Mouse (Mus musculus): ENCODE measurements at regions not wholly inside any gene's neighbourhood (a gene's known extent, or its start where the extent isn't known, plus 50 kb on each side); places are given as distances from the start of the nearest gene placed in this dataset.

- no peaks in the 10 kb centered on the region for H3K79me3 ChIP-seq (ENCODE audit: low read depth)
- TF ChIP-seq CEBPB (IDR thresholded peaks at IDR 0.05; ENCODE audit: low read depth) = no peak
- no peak for TF ChIP-seq MYOD1 (IDR thresholded peaks at IDR 0.05; ENCODE audit: control insufficient read depth, insufficient read length, low read depth)
- TF ChIP-seq FOSL1 (IDR thresholded peaks at IDR 0.05; ENCODE audit: insufficient read depth, low read length, poor library complexity, severe bottlenecking) = no peak
- no peak for TF ChIP-seq CTCF (IDR thresholded peaks at IDR 0.05; ENCODE audit: control insufficient read depth, insufficient read depth, insufficient read length)
- TF ChIP-seq USF1 (IDR thresholded peaks at IDR 0.05; ENCODE audit: low read depth) = no peak
- no peak for TF ChIP-seq MAX (IDR thresholded peaks at IDR 0.05)
- no peak for TF ChIP-seq MYOG (IDR thresholded peaks at IDR 0.05; ENCODE audit: control insufficient read depth, extremely low read depth, insufficient read length)
- no peaks in the 10 kb centered on the region for H3K36me3 ChIP-seq (ENCODE audit: control insufficient read depth, insufficient read depth)
- no peaks in the 10 kb centered on the region for H3K27me3 ChIP-seq (ENCODE audit: control insufficient read depth, insufficient read depth, insufficient read length)
- no peak overlapping the region for H3ac ChIP-seq (ENCODE audit: control insufficient read depth, insufficient read length, low read depth)
- no peak overlapping the region for H3K4me3 ChIP-seq (ENCODE audit: insufficient read depth, poor library complexity, severe bottlenecking)
- H3K79me2 ChIP-seq (ENCODE audit: control insufficient read depth, insufficient read depth) = no peaks in the 10 kb centered on the region
Measured at GRCm38 (mm10) chr8:79587258-79587657, 52.2 kb upstream of the Otud4 start.

GRCm38 (mm10) chr8:79584966-79585365 is 54.5 kb upstream of the Otud4 start:
- Histone ChIP-seq H3ac (ENCODE audit: control insufficient read depth, insufficient read length, low read depth) (no peak overlapping the region), H3K27me3 (ENCODE audit: control insufficient read depth, insufficient read depth, insufficient read length) (no peaks in the 10 kb centered on the region), H3K4me3 (ENCODE audit: insufficient read depth, poor library complexity, severe bottlenecking) (no peak overlapping the region), H3K79me2 (ENCODE audit: control insufficient read depth, insufficient read depth) (no peaks in the 10 kb centered on the region), H3K36me3 (ENCODE audit: control insufficient read depth, insufficient read depth) (no peaks in the 10 kb centered on the region), H3K79me3 (ENCODE audit: low read depth) (no peaks in the 10 kb centered on the region)
- TF ChIP-seq CTCF (IDR thresholded peaks at IDR 0.05; ENCODE audit: control insufficient read depth, insufficient read depth, insufficient read length) (peak; percentile 23), CEBPB (IDR thresholded peaks at IDR 0.05; ENCODE audit: low read depth) (no peak)

GRCm38 (mm10) chr8:79583326-79583725 is 56.1 kb upstream of the Otud4 start:
- TF ChIP-seq CTCF (IDR thresholded peaks at IDR 0.05; ENCODE audit: control insufficient read depth, insufficient read depth, insufficient read length) (no peak), FOSL1 (IDR thresholded peaks at IDR 0.05; ENCODE audit: insufficient read depth, low read length, poor library complexity, severe bottlenecking) (no peak), CEBPB (IDR thresholded peaks at IDR 0.05; ENCODE audit: low read depth) (no peak), MAX (IDR thresholded peaks at IDR 0.05) (no peak), MYOG (IDR thresholded peaks at IDR 0.05; ENCODE audit: control insufficient read depth, extremely low read depth, insufficient read length) (no peak), USF1 (IDR thresholded peaks at IDR 0.05; ENCODE audit: low read depth) (no peak), MYOD1 (IDR thresholded peaks at IDR 0.05; ENCODE audit: control insufficient read depth, insufficient read length, low read depth) (no peak)

GRCm38 (mm10) chr8:79582195-79582594 is 57.2 kb upstream of the Otud4 start:
- no peak overlapping the region for H3ac ChIP-seq (ENCODE audit: control insufficient read depth, insufficient read length, low read depth)
- H3K4me3 ChIP-seq (ENCODE audit: insufficient read depth, poor library complexity, severe bottlenecking) = no peak overlapping the region
- H3K79me2 ChIP-seq (ENCODE audit: control insufficient read depth, insufficient read depth) = no peaks in the 10 kb centered on the region
- H3K79me3 ChIP-seq (ENCODE audit: low read depth) = no peaks in the 10 kb centered on the region
- H3K36me3 ChIP-seq (ENCODE audit: control insufficient read depth, insufficient read depth) = no peaks in the 10 kb centered on the region
- no peaks in the 10 kb centered on the region for H3K27me3 ChIP-seq (ENCODE audit: control insufficient read depth, insufficient read depth, insufficient read length)
- TF ChIP-seq MAX (IDR thresholded peaks at IDR 0.05) = no peak
- no peak for TF ChIP-seq CTCF (IDR thresholded peaks at IDR 0.05; ENCODE audit: control insufficient read depth, insufficient read depth, insufficient read length)
- no peak for TF ChIP-seq USF1 (IDR thresholded peaks at IDR 0.05; ENCODE audit: low read depth)
- no peak for TF ChIP-seq CEBPB (IDR thresholded peaks at IDR 0.05; ENCODE audit: low read depth)
- no peak for TF ChIP-seq FOSL1 (IDR thresholded peaks at IDR 0.05; ENCODE audit: insufficient read depth, low read length, poor library complexity, severe bottlenecking)
- no peak for TF ChIP-seq MYOD1 (IDR thresholded peaks at IDR 0.05; ENCODE audit: control insufficient read depth, insufficient read length, low read depth)
- TF ChIP-seq MYOG (IDR thresholded peaks at IDR 0.05; ENCODE audit: control insufficient read depth, extremely low read depth, insufficient read length) = no peak

More at GRCm38 (mm10) chr8:79583326-79583725, 56.1 kb upstream of the Otud4 start:
- Histone ChIP-seq H3K36me3 (ENCODE audit: control insufficient read depth, insufficient read depth) (no peaks in the 10 kb centered on the region), H3K27me3 (ENCODE audit: control insufficient read depth, insufficient read depth, insufficient read length) (no peaks in the 10 kb centered on the region), H3K79me2 (ENCODE audit: control insufficient read depth, insufficient read depth) (no peaks in the 10 kb centered on the region), H3K79me3 (ENCODE audit: low read depth) (no peaks in the 10 kb centered on the region), H3K4me3 (ENCODE audit: insufficient read depth, poor library complexity, severe bottlenecking) (no peak overlapping the region), H3ac (ENCODE audit: control insufficient read depth, insufficient read length, low read depth) (no peak overlapping the region)

GRCm38 (mm10) chr8:79576086-79576485 is 63.3 kb upstream of the Otud4 start:
- Histone ChIP-seq H3K36me3 (ENCODE audit: control insufficient read depth, insufficient read depth) (no peaks in the 10 kb centered on the region), H3K27me3 (ENCODE audit: control insufficient read depth, insufficient read depth, insufficient read length) (no peaks in the 10 kb centered on the region), H3K4me3 (ENCODE audit: insufficient read depth, poor library complexity, severe bottlenecking) (no peak overlapping the region), H3K79me2 (ENCODE audit: control insufficient read depth, insufficient read depth) (no peaks in the 10 kb centered on the region), H3K79me3 (ENCODE audit: low read depth) (no peaks in the 10 kb centered on the region), H3ac (ENCODE audit: control insufficient read depth, insufficient read length, low read depth) (no peak overlapping the region)
- TF ChIP-seq CEBPB (IDR thresholded peaks at IDR 0.05; ENCODE audit: low read depth) (no peak), MAX (IDR thresholded peaks at IDR 0.05) (no peak), USF1 (IDR thresholded peaks at IDR 0.05; ENCODE audit: low read depth) (no peak), MYOG (IDR thresholded peaks at IDR 0.05; ENCODE audit: control insufficient read depth, extremely low read depth, insufficient read length) (no peak), MYOD1 (IDR thresholded peaks at IDR 0.05; ENCODE audit: control insufficient read depth, insufficient read length, low read depth) (no peak), CTCF (IDR thresholded peaks at IDR 0.05; ENCODE audit: control insufficient read depth, insufficient read depth, insufficient read length) (no peak), FOSL1 (IDR thresholded peaks at IDR 0.05; ENCODE audit: insufficient read depth, low read length, poor library complexity, severe bottlenecking) (no peak)

- Histone ChIP-seq H3K27me3 (ENCODE audit: control insufficient read depth, insufficient read depth, insufficient read length) (no peaks in the 10 kb centered on the region), H3K36me3 (ENCODE audit: control insufficient read depth, insufficient read depth) (no peaks in the 10 kb centered on the region), H3K79me2 (ENCODE audit: control insufficient read depth, insufficient read depth) (no peaks in the 10 kb centered on the region), H3K4me3 (ENCODE audit: insufficient read depth, poor library complexity, severe bottlenecking) (no peak overlapping the region), H3ac (ENCODE audit: control insufficient read depth, insufficient read length, low read depth) (no peak overlapping the region), H3K79me3 (ENCODE audit: low read depth) (no peaks in the 10 kb centered on the region)
- TF ChIP-seq MAX (IDR thresholded peaks at IDR 0.05) (no peak), USF1 (IDR thresholded peaks at IDR 0.05; ENCODE audit: low read depth) (no peak), CEBPB (IDR thresholded peaks at IDR 0.05; ENCODE audit: low read depth) (no peak), MYOG (IDR thresholded peaks at IDR 0.05; ENCODE audit: control insufficient read depth, extremely low read depth, insufficient read length) (no peak), FOSL1 (IDR thresholded peaks at IDR 0.05; ENCODE audit: insufficient read depth, low read length, poor library complexity, severe bottlenecking) (no peak), CTCF (IDR thresholded peaks at IDR 0.05; ENCODE audit: control insufficient read depth, insufficient read depth, insufficient read length) (no peak), MYOD1 (IDR thresholded peaks at IDR 0.05; ENCODE audit: control insufficient read depth, insufficient read length, low read depth) (no peak)
Measured at GRCm38 (mm10) chr8:79575175-79575734, 64.2 kb upstream of the Otud4 start.

Data from C2C12 (cell line).